Mouse (Mus musculus) intestine, embryonic 16.5 days (tissue): Measurements from ENCODE around the gene Ang6. TPM values are rescaled to one million over a fixed set of nuclear protein-coding genes. Genes with fewer than 3 reads are reported as not detected.
"Not testable (repeated sequence)": the region's sequence is repeated elsewhere in the genome, so short reads cannot be mapped to it uniquely, and the experiment has no call there.

Source experiments
- ATAC-seq: fragments of 200-750 bp; cut with Nextera tagmentation; 2 replicates; pipeline ENCODE4 v1.8.0; 2017; ENCODE audit warnings: moderate TSS enrichment, moderate library complexity
- H3K27ac ChIP-seq: fragments of 300-500 bp; sonication (generic); 2 replicates; pipeline ENCODE4 v1.5.1; 2014; ENCODE audit warnings: mild to moderate bottlenecking, low read length
- H3K27me3 ChIP-seq: fragments of 300-500 bp; sonication (generic); replicated peaks from 2 replicates; pipeline ENCODE4 v1.6.1; 2014; ENCODE audit warnings: low read length, control low read depth, mixed read lengths; ENCODE audit not compliant: control insufficient read depth, insufficient read depth
- H3K36me3 ChIP-seq: fragments of 300-500 bp; sonication (generic); 2 replicates; pipeline ENCODE4 v1.6.1; 2014; ENCODE audit warnings: low read length, control low read depth; ENCODE audit not compliant: control insufficient read depth, insufficient read depth
- H3K4me1 ChIP-seq: fragments of 300-500 bp; sonication (generic); 2 replicates; pipeline ENCODE4 v1.6.1; 2014; ENCODE audit warnings: low read length, control low read depth, mixed read lengths; ENCODE audit not compliant: control insufficient read depth, insufficient read depth
- H3K4me2 ChIP-seq: fragments of 300-500 bp; sonication (generic); 2 replicates; pipeline ENCODE4 v1.6.1; 2014; ENCODE audit warnings: low read depth, low read length, control low read depth
- H3K4me3 ChIP-seq: fragments of 300-500 bp; sonication (generic); 2 replicates; pipeline ENCODE4 v1.5.1; 2014; ENCODE audit warnings: mild to moderate bottlenecking, low read length
- H3K9ac ChIP-seq: fragments of 300-500 bp; sonication (generic); 2 replicates; pipeline ENCODE4 v1.6.1; 2014; ENCODE audit warnings: low read depth, low read length
- H3K9me3 ChIP-seq: fragments of 300-500 bp; sonication (generic); 2 replicates; pipeline ENCODE4 v1.6.1; 2016; ENCODE audit warnings: low read length, control low read depth; ENCODE audit not compliant: control insufficient read depth
- WGBS: fragments of 180-500 bp; shearing (Covaris S2); extraction: QIAGEN DNeasy Blood & Tissue Kit; methylation state at CpG from one replicate; pipeline ENCODE4 v1.1.7; 2014; 5-methylcytosine and 5-hydroxymethylcytosine counted together
- polyA plus RNA-seq: library from polyadenylated mRNA; unstranded; fragments of >200 nt; fragmentation: Nextera tagmentation; extraction: Ambion mirVana; gene quantifications from 2 replicates; pipeline ENCODE4 v1.2.1, GENCODE M21; 2015

Ang6 gene
- not detected in 2 replicates for polyA plus RNA-seq

GRCm38 (mm10) chr14:44002169-44002568 lies at the start of gene Ang6:
TSS of gene Ang6 (minus strand) at chr14:44002269.
- Histone ChIP-seq H3K9ac (no peak within 1 kb of the TSS), H3K4me1 (no peaks in the 10 kb centered on the region), H3K27ac (no peak within 1 kb of the TSS), H3K36me3 (no peaks in the 10 kb centered on the region), H3K4me3 (no peak within 1 kb of the TSS), H3K9me3 (no peaks in the 10 kb centered on the region), H3K4me2 (no peak within 1 kb of the TSS), H3K27me3 (no peaks in the 10 kb centered on the region)
- WGBS: 76% methylated on average over 1 of the region's 1 CpGs
- ATAC-seq: no peak

GRCm38 (mm10) chr14:44046567-44046966 lies 44.5 kb upstream of the Ang6 start:
- H3K4me1 ChIP-seq, H3K4me3 ChIP-seq, H3K4me2 ChIP-seq, ATAC-seq, H3K27me3 ChIP-seq, H3K9ac ChIP-seq, H3K36me3 ChIP-seq, H3K9me3 ChIP-seq, H3K27ac ChIP-seq: not testable (repeated sequence)
- WGBS: 92% methylated on average over 2 of the region's 2 CpGs

GRCm38 (mm10) chr14:44031828-44032227 lies 29.8 kb upstream of the Ang6 start:
- 71% methylated on average over 1 of the region's 3 CpGs for WGBS
- H3K36me3 ChIP-seq, H3K4me1 ChIP-seq, ATAC-seq, H3K4me2 ChIP-seq, H3K4me3 ChIP-seq, H3K9ac ChIP-seq, H3K27me3 ChIP-seq, H3K9me3 ChIP-seq, H3K27ac ChIP-seq: not testable (repeated sequence)

DNA sequence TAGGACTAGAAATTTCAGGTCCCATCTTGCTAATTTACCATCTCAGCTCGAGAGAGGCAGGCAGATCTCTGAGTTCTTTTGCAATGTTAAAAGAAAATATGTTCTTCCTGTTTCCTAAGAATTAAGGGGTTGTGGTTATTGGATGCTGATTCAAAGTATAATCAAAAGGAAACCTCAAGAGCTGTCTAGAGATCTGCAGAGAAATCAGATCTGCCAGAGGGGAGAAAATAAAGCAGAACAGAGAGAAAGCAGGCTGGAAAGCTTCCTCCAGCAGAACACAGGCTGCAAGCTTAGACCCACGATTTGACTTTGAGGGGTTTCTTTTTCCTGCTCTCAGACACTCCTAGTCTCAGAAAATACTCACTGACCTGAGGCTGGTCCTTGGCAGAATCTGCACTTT lies 7.6 kb upstream of the Ang6 start:
- H3K4me1 ChIP-seq, H3K4me3 ChIP-seq: not testable (repeated sequence)

DNA sequence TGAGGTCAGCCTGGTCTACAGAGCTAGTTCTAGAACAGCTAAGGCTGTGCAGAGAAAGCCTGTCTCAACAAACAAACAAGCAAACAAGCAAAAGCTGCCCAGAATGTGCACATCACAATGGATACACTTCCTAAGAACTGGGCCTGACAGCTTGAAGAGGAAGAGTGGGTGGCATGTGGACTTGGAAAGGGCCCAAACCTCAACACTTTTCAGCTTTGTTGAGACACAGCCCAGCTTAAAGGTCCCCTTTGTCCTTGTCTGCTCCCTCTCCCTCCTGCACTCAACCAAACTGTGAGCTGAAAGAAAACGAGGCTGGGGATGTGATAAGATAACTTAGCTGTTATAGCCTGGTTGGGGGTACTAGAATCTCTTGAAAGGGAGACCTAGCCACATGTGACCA lies 6.0 kb upstream of the Ang6 start:
- not testable (repeated sequence) for H3K9ac ChIP-seq, H3K27ac ChIP-seq, H3K4me1 ChIP-seq, H3K27me3 ChIP-seq, ATAC-seq, H3K36me3 ChIP-seq, H3K9me3 ChIP-seq, H3K4me3 ChIP-seq, H3K4me2 ChIP-seq
- no CpG with 5 or more reads among the region's 1 CpGs for WGBS

More for the DNA sequence above, 7.6 kb upstream of the Ang6 start:
- ATAC-seq, H3K9ac ChIP-seq, H3K27me3 ChIP-seq, H3K9me3 ChIP-seq, H3K4me2 ChIP-seq, H3K36me3 ChIP-seq, H3K27ac ChIP-seq: not testable (repeated sequence)
- whole genome bisulfite sequencing: 48% methylated on average over 2 of the region's 2 CpGs

DNA sequence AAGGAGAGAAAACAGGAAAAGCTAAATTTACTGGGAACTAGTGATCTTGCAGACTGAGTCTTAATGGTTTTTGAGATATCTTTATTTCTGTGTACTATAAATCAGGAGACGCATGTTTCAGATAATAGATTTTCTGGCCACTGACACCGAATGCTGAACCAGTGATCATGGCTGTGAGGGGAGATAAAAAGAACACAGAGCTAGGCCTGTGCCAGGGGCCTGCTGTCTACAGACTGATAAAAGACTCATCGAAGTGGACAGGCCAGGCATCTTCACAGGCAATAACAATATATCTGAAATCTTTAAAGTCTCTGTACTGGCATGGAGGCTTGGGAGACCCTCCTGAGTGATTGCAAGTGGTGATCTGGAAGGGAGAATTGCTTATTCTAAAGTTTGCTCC lies 469 bp downstream of the Ang6 start:
- ATAC-seq: no peak
- no peaks in the 10 kb centered on the region for H3K36me3 ChIP-seq
- 72% methylated on average over 3 of the region's 3 CpGs for WGBS

GRCm38 (mm10) chr14:43998455-43999000 lies 3.5 kb downstream of the Ang6 start:
- H3K27me3 ChIP-seq, H3K27ac ChIP-seq, H3K36me3 ChIP-seq, H3K9me3 ChIP-seq, H3K4me3 ChIP-seq, H3K4me2 ChIP-seq, H3K4me1 ChIP-seq, H3K9ac ChIP-seq, ATAC-seq: not testable (repeated sequence)
- 76% methylated on average over 2 of the region's 2 CpGs for WGBS

More for the DNA sequence above, 469 bp downstream of the Ang6 start:
- H3K27ac ChIP-seq: no peak overlapping the region
- H3K4me3 ChIP-seq: no peak overlapping the region
- H3K9ac ChIP-seq: no peak overlapping the region
- no peak overlapping the region for H3K4me2 ChIP-seq
- H3K9me3 ChIP-seq: no peaks in the 10 kb centered on the region
- no peaks in the 10 kb centered on the region for H3K27me3 ChIP-seq
- no peaks in the 10 kb centered on the region for H3K4me1 ChIP-seq

GRCm38 (mm10) chr14:43987404-43987803 lies 14.7 kb downstream of the Ang6 start:
- H3K9me3 ChIP-seq, H3K4me1 ChIP-seq, H3K4me3 ChIP-seq, H3K36me3 ChIP-seq, H3K9ac ChIP-seq, ATAC-seq, H3K27me3 ChIP-seq, H3K4me2 ChIP-seq, H3K27ac ChIP-seq: not testable (repeated sequence)
- WGBS: 18% methylated on average over 5 of the region's 5 CpGs

- no peaks in the 10 kb centered on the region for H3K27me3 ChIP-seq
- no peaks in the 10 kb centered on the region for H3K4me1 ChIP-seq
- H3K4me2 ChIP-seq: no peak overlapping the region
- peak; percentile 40; the same call in 1 of the 2 replicates for ATAC-seq
- no peaks in the 10 kb centered on the region for H3K9me3 ChIP-seq
- no peak overlapping the region for H3K4me3 ChIP-seq
- no peak overlapping the region for H3K27ac ChIP-seq
- H3K9ac ChIP-seq: no peak overlapping the region
- 85% methylated on average over 2 of the region's 2 CpGs for WGBS
- no peaks in the 10 kb centered on the region for H3K36me3 ChIP-seq
Measured at GRCm38 (mm10) chr14:43986147-43986546, 15.9 kb downstream of the Ang6 start.

- WGBS: 2% methylated on average over 4 of the region's 4 CpGs
- no peaks in the 10 kb centered on the region for H3K4me1 ChIP-seq
- no peak overlapping the region for H3K27ac ChIP-seq
- H3K36me3 ChIP-seq: no peaks in the 10 kb centered on the region
- no peak overlapping the region for H3K4me3 ChIP-seq
- H3K27me3 ChIP-seq: no peaks in the 10 kb centered on the region
- peak; percentile 83 for ATAC-seq
- H3K4me2 ChIP-seq: no peak overlapping the region
- no peaks in the 10 kb centered on the region for H3K9me3 ChIP-seq
- no peak overlapping the region for H3K9ac ChIP-seq
Measured at GRCm38 (mm10) chr14:43983897-43984296, 18.2 kb downstream of the Ang6 start.
